Mouse (Mus musculus): ENCODE measurements around the gene Pcsk5.

GRCm38 (mm10) chr19:17873755-17874154 is 36.3 kb upstream of the Pcsk5 start:
- TF ChIP-seq CTCF (IDR thresholded peaks at IDR 0.05; ENCODE audit: borderline replicate concordance, insufficient read depth, low read depth, low read length) (no peak), POLR2A (IDR thresholded peaks at IDR 0.05; ENCODE audit: borderline replicate concordance, insufficient read depth, low read length) (no peak)
